Mouse (Mus musculus): Measurements from ENCODE around the gene Rgcc.
A peak's percentile ranks its signal among the peaks of the same experiment; 100 is the strongest.

Gene Rgcc

GRCm38 (mm10) chr14:79275870-79276395, 25.5 kb downstream of the Rgcc start:
- DNase-seq: no peak

- DNase-seq: no peak
Measured at GRCm38 (mm10) chr14:79275441-79275840, 26.0 kb downstream of the Rgcc start.

DNA sequence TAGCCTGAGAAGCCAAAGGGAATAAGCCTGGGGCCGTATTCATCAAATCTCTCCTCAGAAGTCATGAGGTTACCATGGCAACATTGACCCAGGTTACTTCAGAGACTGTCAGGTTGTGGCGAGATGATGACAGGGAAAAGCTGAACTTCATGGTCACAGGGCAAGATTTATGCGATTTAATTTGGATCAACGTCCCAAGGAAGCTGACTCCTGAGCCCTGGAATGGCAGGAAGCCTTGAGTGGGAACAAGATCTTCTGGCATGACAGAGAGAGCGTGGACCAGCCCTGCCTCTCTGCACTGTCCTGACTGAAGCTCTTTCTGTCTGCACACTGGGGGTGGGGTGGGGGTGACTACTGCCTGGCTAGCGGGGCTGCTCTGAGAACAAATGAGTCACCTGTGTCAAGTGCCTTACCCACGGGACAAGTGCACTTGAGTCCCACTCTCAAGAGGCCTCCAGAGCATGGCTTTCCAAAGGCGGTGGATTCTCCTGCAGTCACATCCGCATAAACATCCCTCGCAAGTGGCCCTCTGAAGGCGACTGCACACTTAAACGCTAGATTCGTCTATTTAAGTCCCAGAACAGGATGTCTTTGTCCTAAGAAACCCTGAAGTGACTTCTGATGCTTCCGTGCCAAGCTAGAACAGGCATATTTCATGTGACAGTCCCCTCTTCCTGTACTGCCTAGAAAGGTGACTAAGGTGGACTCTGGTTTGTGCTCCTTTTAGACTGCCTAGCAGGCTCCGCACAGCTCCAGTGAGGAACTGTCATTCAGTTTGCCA, 27.6 kb downstream of the Rgcc start:
- no peak for DNase-seq

GRCm38 (mm10) chr14:79272991-79273390, 28.5 kb downstream of the Rgcc start:
- DNase-seq: no peak

GRCm38 (mm10) chr14:79272188-79272694, 29.2 kb downstream of the Rgcc start:
- no peak for DNase-seq

GRCm38 (mm10) chr14:79269551-79269950, 31.9 kb downstream of the Rgcc start:
- DNase-seq: no peak

- peak; percentile 23 to 29 for DNase-seq
Measured at GRCm38 (mm10) chr14:79267878-79268277, 33.6 kb downstream of the Rgcc start.

DNA sequence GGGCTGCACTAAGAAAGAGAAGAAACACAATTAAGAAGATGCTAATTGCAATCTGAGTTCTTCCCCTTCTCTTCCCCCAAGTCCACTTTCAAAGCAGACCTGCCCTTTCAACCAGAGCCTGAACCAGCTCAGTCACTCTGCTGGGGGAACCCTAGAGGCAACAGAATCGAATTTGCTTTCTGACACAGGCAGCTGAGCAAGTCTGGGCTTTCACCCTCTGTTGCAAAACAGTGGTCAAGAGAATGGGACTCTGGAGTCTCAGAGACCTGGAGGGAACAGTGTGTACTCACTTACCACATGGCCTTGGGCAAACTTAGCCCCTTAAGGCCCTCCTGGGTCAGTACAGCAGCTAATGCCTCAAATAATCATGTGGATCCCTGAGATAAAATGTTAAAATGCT, 34.1 kb downstream of the Rgcc start:
- peak; percentile 29 to 32 for DNase-seq

- DNase-seq: no peak
Measured at GRCm38 (mm10) chr14:79266408-79266807, 35.0 kb downstream of the Rgcc start.

- no peak for DNase-seq
Measured at GRCm38 (mm10) chr14:79265738-79266137, 35.7 kb downstream of the Rgcc start.

- DNase-seq: no peak
Measured at GRCm38 (mm10) chr14:79263321-79263720, 38.1 kb downstream of the Rgcc start.

- no peak for DNase-seq
Measured at GRCm38 (mm10) chr14:79262677-79263076, 38.8 kb downstream of the Rgcc start.

- DNase-seq: no peak
Measured at GRCm38 (mm10) chr14:79259062-79259779, 42.2 kb downstream of the Rgcc start.

- no peak for DNase-seq
Measured at GRCm38 (mm10) chr14:79256656-79257055, 44.8 kb downstream of the Rgcc start.

- DNase-seq: no peak
Measured at GRCm38 (mm10) chr14:79255786-79256185, 45.7 kb downstream of the Rgcc start.

DNA sequence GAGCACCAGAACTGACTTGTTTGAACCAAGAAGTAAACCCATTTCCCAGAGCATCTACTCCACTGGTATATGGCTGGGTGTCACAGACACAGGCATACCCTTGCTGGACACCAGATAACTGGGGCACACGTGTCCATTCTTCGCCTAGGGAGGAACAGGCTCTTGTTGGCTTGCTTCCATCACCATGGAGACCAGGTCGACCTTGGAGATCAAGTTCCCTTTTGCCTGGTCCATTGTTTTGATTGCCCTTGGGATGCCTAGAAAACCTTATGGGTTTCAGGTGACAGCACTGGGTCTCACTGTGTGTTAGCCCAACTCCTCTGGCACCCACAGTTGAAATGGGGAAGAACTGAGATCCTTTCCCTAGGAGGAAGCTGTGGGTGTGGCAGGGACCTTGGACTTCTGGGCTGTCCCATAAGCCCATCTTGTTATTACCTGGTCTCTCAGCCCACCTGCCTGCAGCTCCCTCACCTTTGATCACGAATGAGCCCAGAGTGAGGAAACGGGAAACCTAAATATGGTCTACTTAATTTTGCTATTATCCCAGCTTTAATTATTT, 49.6 kb downstream of the Rgcc start:
- no peak for DNase-seq

DNA sequence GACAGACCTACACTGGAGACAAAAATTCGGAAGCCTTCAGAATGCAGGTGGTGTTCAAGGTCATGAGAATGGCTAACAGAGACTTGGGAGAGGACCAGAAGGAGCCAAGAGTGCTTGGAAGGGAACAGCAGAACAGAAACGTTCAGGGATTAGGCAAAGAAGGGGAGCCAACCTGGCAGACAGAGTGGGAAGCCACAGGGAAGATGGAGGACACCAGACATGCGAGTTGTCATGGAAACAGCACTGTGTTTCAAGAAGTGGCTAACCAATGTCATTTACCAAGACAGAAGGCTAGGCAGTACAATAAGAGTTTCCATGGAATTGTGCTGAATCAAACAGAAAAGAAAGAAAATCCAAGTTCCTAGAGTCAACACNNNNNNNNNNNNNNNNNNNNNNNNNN, 56.9 kb downstream of the Rgcc start:
- DNase-seq: no peak

GRCm38 (mm10) chr14:79243038-79243883, 58.2 kb downstream of the Rgcc start:
- peak; percentile 34 to 35 for DNase-seq

GRCm38 (mm10) chr14:79242386-79242720, 59.1 kb downstream of the Rgcc start:
- DNase-seq: no peak

GRCm38 (mm10) chr14:79241656-79242385, 59.6 kb downstream of the Rgcc start:
- no peak for DNase-seq

DNA sequence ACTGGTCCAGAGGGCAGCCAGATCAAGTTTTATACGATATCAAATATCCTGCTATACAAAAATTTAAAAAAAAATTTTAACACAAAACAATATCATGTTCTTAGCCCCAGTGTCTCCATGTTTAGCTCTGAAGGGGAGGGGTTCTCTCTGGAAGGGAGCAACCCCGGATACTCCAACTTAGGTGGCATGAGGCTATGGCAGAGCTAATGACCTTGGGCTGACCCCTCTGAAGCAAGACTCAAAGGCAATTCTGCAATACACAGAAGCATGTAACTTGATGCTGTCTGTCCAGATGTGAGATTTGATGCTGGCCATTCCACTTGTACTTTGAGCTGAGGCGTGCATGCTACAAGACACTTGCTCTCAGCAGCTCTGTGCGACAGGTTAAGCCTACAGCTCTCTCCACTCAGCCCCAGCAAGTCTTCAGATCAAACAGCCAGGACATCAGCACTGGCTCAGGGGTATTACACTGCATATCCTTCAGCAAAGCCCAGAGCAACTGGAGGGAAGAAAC, 60.3 kb downstream of the Rgcc start:
- no peak for DNase-seq

- no peak for DNase-seq
Measured at GRCm38 (mm10) chr14:79239402-79239801, 62.0 kb downstream of the Rgcc start.

Measured in B cell, adult 2 months (primary cell).